Mouse (Mus musculus): Measurements from ENCODE around the gene Atp6v0a2. TPM values are rescaled to one million over a fixed set of nuclear protein-coding genes. Genes with fewer than 3 reads are reported as not detected.
"Not testable (repeated sequence)": the region's sequence is repeated elsewhere in the genome, so short reads cannot be mapped to it uniquely, and the experiment has no call there.

Gene Atp6v0a2
- polyA plus RNA-seq, 1 experiment from 2014 or later, result 43.0 TPM

GRCm38 (mm10) chr5:124631685-124632084, 3.3 kb downstream of the Atp6v0a2 start:
- Histone ChIP-seq H3K4me1 (ENCODE audit: control insufficient read depth, insufficient read depth, low read length) (peaks cover 11% of the 10 kb centered on the region; the same call in 1 of the 2 replicates), H3K4me3 (ENCODE audit: low read depth, low read length) (no peak overlapping the region), H3K27me3 (ENCODE audit: control insufficient read depth, insufficient read depth, low read length) (no peaks in the 10 kb centered on the region), H3K36me3 (ENCODE audit: control insufficient read depth, insufficient read depth, low read length) (peaks cover 25% of the 10 kb centered on the region), H3K27ac (ENCODE audit: low read length) (no peak overlapping the region), H3K4me2 (replicated peaks; ENCODE audit: low read depth, low read length) (no peak overlapping the region), H3K9ac (replicated peaks; ENCODE audit: low read depth, low read length) (no peak overlapping the region), H3K9me3 (ENCODE audit: control insufficient read depth, low read depth, low read length) (no peaks in the 10 kb centered on the region)
- 88% methylated on average over 11 of the region's 11 CpGs for WGBS
- ATAC-seq (ENCODE audit: insufficient number of reproducible peaks, insufficient read depth, low FRiP score, low read depth), result no peak

GRCm38 (mm10) chr5:124632461-124632860, 4.1 kb downstream of the Atp6v0a2 start:
- peaks cover 30% of the 10 kb centered on the region for H3K36me3 ChIP-seq (ENCODE audit: control insufficient read depth, insufficient read depth, low read length)
- ATAC-seq (ENCODE audit: insufficient number of reproducible peaks, insufficient read depth, low FRiP score, low read depth), result no peak
- WGBS, result 76% methylated on average over 5 of the region's 5 CpGs

GRCm38 (mm10) chr5:124633425-124633824, 5.0 kb downstream of the Atp6v0a2 start:
- no peak for ATAC-seq (ENCODE audit: insufficient number of reproducible peaks, insufficient read depth, low FRiP score, low read depth)
- no peak overlapping the region for H3K27ac ChIP-seq (ENCODE audit: low read length)
- H3K4me1 ChIP-seq (ENCODE audit: control insufficient read depth, insufficient read depth, low read length), result peaks cover 6% of the 10 kb centered on the region; the same call in 1 of the 2 replicates
- peaks cover 36% of the 10 kb centered on the region for H3K36me3 ChIP-seq (ENCODE audit: control insufficient read depth, insufficient read depth, low read length)
- no peak overlapping the region for H3K9ac ChIP-seq (replicated peaks; ENCODE audit: low read depth, low read length)
- H3K4me2 ChIP-seq (replicated peaks; ENCODE audit: low read depth, low read length), result no peak overlapping the region
- H3K27me3 ChIP-seq (ENCODE audit: control insufficient read depth, insufficient read depth, low read length), result no peaks in the 10 kb centered on the region
- H3K9me3 ChIP-seq (ENCODE audit: control insufficient read depth, low read depth, low read length), result no peaks in the 10 kb centered on the region
- H3K4me3 ChIP-seq (ENCODE audit: low read depth, low read length), result no peak overlapping the region
- WGBS, result 70% methylated on average over 2 of the region's 2 CpGs

More at GRCm38 (mm10) chr5:124632461-124632860, 4.1 kb downstream of the Atp6v0a2 start:
- H3K4me1 ChIP-seq (ENCODE audit: control insufficient read depth, insufficient read depth, low read length), result peaks cover 11% of the 10 kb centered on the region; the same call in 1 of the 2 replicates
- H3K4me3 ChIP-seq (ENCODE audit: low read depth, low read length), result no peak overlapping the region
- no peak overlapping the region for H3K4me2 ChIP-seq (replicated peaks; ENCODE audit: low read depth, low read length)
- H3K27ac ChIP-seq (ENCODE audit: low read length), result no peak overlapping the region
- no peak overlapping the region for H3K9ac ChIP-seq (replicated peaks; ENCODE audit: low read depth, low read length)
- no peaks in the 10 kb centered on the region for H3K9me3 ChIP-seq (ENCODE audit: control insufficient read depth, low read depth, low read length)
- H3K27me3 ChIP-seq (ENCODE audit: control insufficient read depth, insufficient read depth, low read length), result no peaks in the 10 kb centered on the region

GRCm38 (mm10) chr5:124635068-124635467, 6.7 kb downstream of the Atp6v0a2 start:
- ATAC-seq (ENCODE audit: insufficient number of reproducible peaks, insufficient read depth, low FRiP score, low read depth); H3K4me2 ChIP-seq (replicated peaks; ENCODE audit: low read depth, low read length): not testable (repeated sequence)
- WGBS, result 80% methylated on average over 4 of the region's 4 CpGs

GRCm38 (mm10) chr5:124636139-124636538, 7.8 kb downstream of the Atp6v0a2 start:
- ATAC-seq (ENCODE audit: insufficient number of reproducible peaks, insufficient read depth, low FRiP score, low read depth), result no peak
- H3K36me3 ChIP-seq (ENCODE audit: control insufficient read depth, insufficient read depth, low read length), result peaks cover 57% of the 10 kb centered on the region
- 92% methylated on average over 3 of the region's 3 CpGs for WGBS

More at GRCm38 (mm10) chr5:124635068-124635467, 6.7 kb downstream of the Atp6v0a2 start:
- not testable (repeated sequence) for H3K27me3 ChIP-seq (ENCODE audit: control insufficient read depth, insufficient read depth, low read length); H3K4me3 ChIP-seq (ENCODE audit: low read depth, low read length); H3K27ac ChIP-seq (ENCODE audit: low read length); H3K4me1 ChIP-seq (ENCODE audit: control insufficient read depth, insufficient read depth, low read length); H3K9me3 ChIP-seq (ENCODE audit: control insufficient read depth, low read depth, low read length); H3K9ac ChIP-seq (replicated peaks; ENCODE audit: low read depth, low read length)
- peaks cover 51% of the 10 kb centered on the region for H3K36me3 ChIP-seq (ENCODE audit: control insufficient read depth, insufficient read depth, low read length)

GRCm38 (mm10) chr5:124636694-124637093, 8.3 kb downstream of the Atp6v0a2 start:
- H3K4me3 ChIP-seq (ENCODE audit: low read depth, low read length), result no peak overlapping the region
- H3K9ac ChIP-seq (replicated peaks; ENCODE audit: low read depth, low read length), result no peak overlapping the region
- peaks cover 62% of the 10 kb centered on the region for H3K36me3 ChIP-seq (ENCODE audit: control insufficient read depth, insufficient read depth, low read length)
- no peak overlapping the region for H3K4me2 ChIP-seq (replicated peaks; ENCODE audit: low read depth, low read length)
- H3K4me1 ChIP-seq (ENCODE audit: control insufficient read depth, insufficient read depth, low read length), result no peaks in the 10 kb centered on the region
- H3K27me3 ChIP-seq (ENCODE audit: control insufficient read depth, insufficient read depth, low read length), result no peaks in the 10 kb centered on the region
- H3K9me3 ChIP-seq (ENCODE audit: control insufficient read depth, low read depth, low read length), result no peaks in the 10 kb centered on the region
- no peak overlapping the region for H3K27ac ChIP-seq (ENCODE audit: low read length)
- peak; percentile 6; the same call in 1 of the 2 replicates for ATAC-seq (ENCODE audit: insufficient number of reproducible peaks, insufficient read depth, low FRiP score, low read depth)
- WGBS, result 95% methylated on average over 4 of the region's 4 CpGs

More at GRCm38 (mm10) chr5:124636139-124636538, 7.8 kb downstream of the Atp6v0a2 start:
- Histone ChIP-seq H3K4me1 (ENCODE audit: control insufficient read depth, insufficient read depth, low read length) (no peaks in the 10 kb centered on the region), H3K9me3 (ENCODE audit: control insufficient read depth, low read depth, low read length) (no peaks in the 10 kb centered on the region), H3K4me3 (ENCODE audit: low read depth, low read length) (no peak overlapping the region), H3K4me2 (replicated peaks; ENCODE audit: low read depth, low read length) (no peak overlapping the region), H3K27me3 (ENCODE audit: control insufficient read depth, insufficient read depth, low read length) (no peaks in the 10 kb centered on the region), H3K9ac (replicated peaks; ENCODE audit: low read depth, low read length) (no peak overlapping the region), H3K27ac (ENCODE audit: low read length) (no peak overlapping the region)

GRCm38 (mm10) chr5:124637300-124637699, 8.9 kb downstream of the Atp6v0a2 start:
- 92% methylated on average over 11 of the region's 11 CpGs for WGBS
- Histone ChIP-seq H3K9ac (replicated peaks; ENCODE audit: low read depth, low read length) (no peak overlapping the region), H3K9me3 (ENCODE audit: control insufficient read depth, low read depth, low read length) (no peaks in the 10 kb centered on the region), H3K4me3 (ENCODE audit: low read depth, low read length) (no peak overlapping the region), H3K4me1 (ENCODE audit: control insufficient read depth, insufficient read depth, low read length) (no peaks in the 10 kb centered on the region), H3K36me3 (ENCODE audit: control insufficient read depth, insufficient read depth, low read length) (peaks cover 68% of the 10 kb centered on the region), H3K4me2 (replicated peaks; ENCODE audit: low read depth, low read length) (no peak overlapping the region), H3K27ac (ENCODE audit: low read length) (no peak overlapping the region), H3K27me3 (ENCODE audit: control insufficient read depth, insufficient read depth, low read length) (no peaks in the 10 kb centered on the region)
- ATAC-seq (ENCODE audit: insufficient number of reproducible peaks, insufficient read depth, low FRiP score, low read depth), result no peak

- Histone ChIP-seq H3K4me1 (ENCODE audit: control insufficient read depth, insufficient read depth, low read length) (no peaks in the 10 kb centered on the region), H3K4me3 (ENCODE audit: low read depth, low read length) (no peak overlapping the region), H3K36me3 (ENCODE audit: control insufficient read depth, insufficient read depth, low read length) (peaks cover 73% of the 10 kb centered on the region), H3K27me3 (ENCODE audit: control insufficient read depth, insufficient read depth, low read length) (no peaks in the 10 kb centered on the region), H3K27ac (ENCODE audit: low read length) (no peak overlapping the region), H3K9me3 (ENCODE audit: control insufficient read depth, low read depth, low read length) (no peaks in the 10 kb centered on the region), H3K9ac (replicated peaks; ENCODE audit: low read depth, low read length) (no peak overlapping the region), H3K4me2 (replicated peaks; ENCODE audit: low read depth, low read length) (no peak overlapping the region)
- WGBS, result 97% methylated on average over 13 of the region's 13 CpGs
- ATAC-seq (ENCODE audit: insufficient number of reproducible peaks, insufficient read depth, low FRiP score, low read depth), result no peak
Observed at GRCm38 (mm10) chr5:124637836-124638235, 9.5 kb downstream of the Atp6v0a2 start.

GRCm38 (mm10) chr5:124713741-124714140, 85.4 kb downstream of the Atp6v0a2 start:
- Histone ChIP-seq H3K36me3 (ENCODE audit: control insufficient read depth, insufficient read depth, low read length) (peaks cover 41% of the 10 kb centered on the region), H3K27me3 (ENCODE audit: control insufficient read depth, insufficient read depth, low read length) (no peaks in the 10 kb centered on the region), H3K4me3 (ENCODE audit: low read depth, low read length) (no peak overlapping the region), H3K9ac (replicated peaks; ENCODE audit: low read depth, low read length) (no peak overlapping the region), H3K27ac (ENCODE audit: low read length) (no peak overlapping the region), H3K4me1 (ENCODE audit: control insufficient read depth, insufficient read depth, low read length) (no peaks in the 10 kb centered on the region), H3K4me2 (replicated peaks; ENCODE audit: low read depth, low read length) (no peak overlapping the region), H3K9me3 (ENCODE audit: control insufficient read depth, low read depth, low read length) (no peaks in the 10 kb centered on the region)
- ATAC-seq (ENCODE audit: insufficient number of reproducible peaks, insufficient read depth, low FRiP score, low read depth), result no peak
- 90% methylated on average over 5 of the region's 5 CpGs for WGBS
